Mouse (Mus musculus) lung, postnatal 0 days (tissue): ENCODE results near the gene Cers4. TPM values are rescaled to one million over a fixed set of nuclear protein-coding genes. Genes with fewer than 3 reads are reported as not detected.

Experiments used
- ATAC-seq: fragments of 200-750 bp; cut with Nextera tagmentation; 2 replicates; pipeline ENCODE4 v1.8.0; 2017; ENCODE audit warnings: moderate library complexity
- DNase-seq: peaks from one replicate; pipeline ENCODE4 v3.0.0-alpha.2; 2016; ENCODE audit warnings: low spot score
- H3K27ac ChIP-seq: fragments of 300-500 bp; sonication (generic); 2 replicates; pipeline ENCODE4 v1.5.1; 2014; ENCODE audit warnings: antibody characterized with exemption, mild to moderate bottlenecking, low read length, mixed read lengths
- H3K27me3 ChIP-seq: fragments of 300-500 bp; sonication (generic); replicated peaks from 2 replicates; pipeline ENCODE4 v1.6.1; 2014; ENCODE audit warnings: low read length, mixed read lengths; ENCODE audit not compliant: insufficient read depth
- H3K36me3 ChIP-seq: fragments of 300-500 bp; sonication (generic); 2 replicates; pipeline ENCODE4 v1.6.1; 2014; ENCODE audit warnings: low read length, mixed read lengths; ENCODE audit not compliant: insufficient read depth
- H3K4me1 ChIP-seq: fragments of 300-500 bp; sonication (generic); 2 replicates; pipeline ENCODE4 v1.6.1; 2014; ENCODE audit warnings: antibody characterized with exemption, low read depth, low read length, mixed read lengths; ENCODE audit not compliant: insufficient read depth
- H3K4me2 ChIP-seq: fragments of 300-500 bp; sonication (generic); replicated peaks from 2 replicates; pipeline ENCODE4 v1.6.1; 2014; ENCODE audit warnings: low read depth, mild to moderate bottlenecking, low read length, moderate library complexity, mixed read lengths
- H3K4me3 ChIP-seq: fragments of 300-500 bp; sonication (generic); 2 replicates; pipeline ENCODE4 v1.5.1; 2014; ENCODE audit warnings: low read depth, low read length
- H3K9ac ChIP-seq: fragments of 300-500 bp; sonication (generic); replicated peaks from 2 replicates; pipeline ENCODE4 v1.6.1; 2014; ENCODE audit warnings: low read depth, mild to moderate bottlenecking
- H3K9me3 ChIP-seq: fragments of 300-500 bp; sonication (generic); 2 replicates; pipeline ENCODE4 v1.6.1; 2016; ENCODE audit warnings: low read length, mixed read lengths
- CTCF ChIP-seq: IDR thresholded peaks from 2 replicates; pipeline ENCODE4 v1.5.1; 2016; ENCODE audit warnings: antibody characterized with exemption, mild to moderate bottlenecking
- EP300 ChIP-seq: IDR thresholded peaks from 2 replicates; pipeline ENCODE4 v1.6.1; 2016; ENCODE audit warnings: antibody characterized with exemption, mild to moderate bottlenecking, control low read depth
- WGBS: fragments of 180-500 bp; shearing (Covaris S2); extraction: QIAGEN DNeasy Blood & Tissue Kit; methylation state at CpG from one replicate; pipeline ENCODE4 v1.1.7; 2014; 5-methylcytosine and 5-hydroxymethylcytosine counted together
- polyA plus RNA-seq: library from polyadenylated mRNA; unstranded; fragments of >200 nt; fragmentation: Nextera tagmentation; extraction: Ambion mirVana; gene quantifications from 2 replicates; pipeline ENCODE4 v1.2.1, GENCODE M21; 2015

Cers4 gene
- polyA plus RNA-seq, 1 experiment from 2014 or later = 55.3 TPM

- Histone ChIP-seq H3K4me1 (peaks cover 13% of the 10 kb centered on the region; the same call in 1 of the 2 replicates), H3K9ac (no peak overlapping the region)
- TF ChIP-seq CTCF = no peak
- no peak for TF ChIP-seq EP300
Measured at GRCm38 (mm10) chr8:4507527-4507926, 14.7 kb downstream of the Cers4 start.

GRCm38 (mm10) chr8:4510824-4511223 is 18.0 kb downstream of the Cers4 start:
- 0 out of 2 replicates have a peak overlapping the region, but pooled peaks have one; percentile 40 for H3K27ac ChIP-seq
- no peak overlapping the region for H3K9ac ChIP-seq
- H3K9me3 ChIP-seq = no peaks in the 10 kb centered on the region
- no peaks in the 10 kb centered on the region for H3K27me3 ChIP-seq
- no peaks in the 10 kb centered on the region for H3K36me3 ChIP-seq
- DNase-seq = peak; percentile 53
- H3K4me2 ChIP-seq = no peak overlapping the region
- TF ChIP-seq EP300 (no peak), CTCF (peak; percentile 55)
- 66% methylated on average over 4 of the region's 4 CpGs for WGBS
- H3K4me3 ChIP-seq = no peak overlapping the region
- peak; percentile 51 for ATAC-seq
- peaks cover 13% of the 10 kb centered on the region; the same call in 1 of the 2 replicates for H3K4me1 ChIP-seq

More at GRCm38 (mm10) chr8:4507527-4507926, 14.7 kb downstream of the Cers4 start:
- Histone ChIP-seq H3K27ac (no peak overlapping the region), H3K36me3 (no peaks in the 10 kb centered on the region), H3K4me2 (no peak overlapping the region), H3K9me3 (no peaks in the 10 kb centered on the region), H3K4me3 (no peak overlapping the region), H3K27me3 (no peaks in the 10 kb centered on the region)
- DNase-seq (no peak), ATAC-seq (no peak)
- 58% methylated on average over 5 of the region's 5 CpGs for whole genome bisulfite sequencing

GRCm38 (mm10) chr8:4511429-4512115 is 18.7 kb downstream of the Cers4 start:
- ATAC-seq (peak; percentile 28), DNase-seq (peak; percentile 28)
- H3K4me3 ChIP-seq = no peak overlapping the region
- 13% methylated on average over 2 of the region's 2 CpGs for WGBS
- no peak overlapping the region for H3K4me2 ChIP-seq
- no peaks in the 10 kb centered on the region for H3K27me3 ChIP-seq
- H3K9ac ChIP-seq = no peak overlapping the region
- H3K27ac ChIP-seq = peak overlapping the region; percentile 57
- peaks cover 13% of the 10 kb centered on the region; the same call in 1 of the 2 replicates for H3K4me1 ChIP-seq
- TF ChIP-seq EP300 (no peak), CTCF (no peak)
- no peaks in the 10 kb centered on the region for H3K36me3 ChIP-seq
- H3K9me3 ChIP-seq = no peaks in the 10 kb centered on the region

GRCm38 (mm10) chr8:4512116-4512495 is 19.3 kb downstream of the Cers4 start:
- peak; percentile 37 for DNase-seq
- peaks cover 13% of the 10 kb centered on the region; the same call in 1 of the 2 replicates for H3K4me1 ChIP-seq
- H3K27ac ChIP-seq = peak overlapping the region; percentile 57
- ATAC-seq = peak; percentile 46
- WGBS = 18% methylated on average over 8 of the region's 8 CpGs
- no peak overlapping the region for H3K4me3 ChIP-seq
- H3K27me3 ChIP-seq = no peaks in the 10 kb centered on the region
- H3K9me3 ChIP-seq = no peaks in the 10 kb centered on the region
- TF ChIP-seq CTCF = no peak
- no peak for TF ChIP-seq EP300
- no peak overlapping the region for H3K4me2 ChIP-seq
- H3K9ac ChIP-seq = no peak overlapping the region
- H3K36me3 ChIP-seq = no peaks in the 10 kb centered on the region

- peaks cover 8% of the 10 kb centered on the region; the same call in 1 of the 2 replicates for H3K4me1 ChIP-seq
- peak; percentile 62; the same call in 1 of the 2 replicates for ATAC-seq
- peak; percentile 73 for DNase-seq
- TF ChIP-seq EP300 = no peak
- TF ChIP-seq CTCF = peak; percentile 84
- no peak overlapping the region for H3K9ac ChIP-seq
- no peak overlapping the region for H3K27ac ChIP-seq
- H3K4me3 ChIP-seq = no peak overlapping the region
- H3K9me3 ChIP-seq = no peaks in the 10 kb centered on the region
- H3K27me3 ChIP-seq = no peaks in the 10 kb centered on the region
- peaks cover 6% of the 10 kb centered on the region; the same call in 1 of the 2 replicates for H3K36me3 ChIP-seq
- WGBS = 76% methylated on average over 2 of the region's 2 CpGs
- H3K4me2 ChIP-seq = no peak overlapping the region
Measured at GRCm38 (mm10) chr8:4516162-4516561, 23.3 kb downstream of the Cers4 start.

- Histone ChIP-seq H3K4me1 (no peaks in the 10 kb centered on the region), H3K4me3 (no peak overlapping the region), H3K27ac (no peak overlapping the region), H3K27me3 (no peaks in the 10 kb centered on the region), H3K9me3 (no peaks in the 10 kb centered on the region), H3K4me2 (no peak overlapping the region), H3K9ac (no peak overlapping the region), H3K36me3 (peaks cover 12% of the 10 kb centered on the region; the same call in 1 of the 2 replicates)
- TF ChIP-seq EP300 (no peak), CTCF (no peak)
- WGBS = 56% methylated on average over 4 of the region's 4 CpGs
- DNase-seq = no peak
- ATAC-seq = no peak
Measured at GRCm38 (mm10) chr8:4521472-4521871, 28.6 kb downstream of the Cers4 start.
